Mouse (Mus musculus) liver, postnatal 0 days (tissue): ENCODE results near the gene A030005L19Rik.

Source experiments
- CTCF ChIP-seq: sonication (generic); IDR thresholded peaks from 2 replicates; pipeline ENCODE4 v1.5.1; 2016; ENCODE audit warnings: antibody characterized with exemption, low read depth
- EP300 ChIP-seq: IDR thresholded peaks from 2 replicates; pipeline ENCODE4 v1.6.1; 2016; ENCODE audit warnings: antibody characterized with exemption, low read depth, mild to moderate bottlenecking

DNA sequence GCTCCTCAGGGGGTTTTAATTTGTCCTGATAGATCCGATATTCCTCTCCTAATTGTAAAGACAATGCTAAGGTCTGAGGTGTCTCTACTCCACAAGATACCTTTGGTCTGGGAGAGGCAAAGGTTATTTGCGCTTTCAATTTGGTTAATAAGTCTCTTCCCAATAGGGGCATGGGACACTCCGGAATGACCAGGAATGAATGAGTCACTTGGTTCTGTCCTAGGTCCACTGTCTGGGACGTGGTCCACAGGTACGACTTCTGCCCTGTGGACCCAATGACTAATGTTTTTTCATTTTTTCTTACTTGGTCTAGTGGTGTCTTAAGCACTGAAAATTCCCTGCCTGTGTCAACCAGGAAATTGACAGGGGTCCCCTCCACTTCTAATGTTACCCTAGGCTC, 25.5 kb downstream of the A030005L19Rik start:
- TF ChIP-seq CTCF (no peak), EP300 (no peak)
